Mouse (Mus musculus): ENCODE results near the gene Ythdf1.

Ythdf1 gene

GRCm38 (mm10) chr2:180920810-180921400 lies at the start of gene Ythdf1:
Ythdf1 (minus strand) TSS chr2:180920949.
- DNase-seq, result peak; percentile 99

- DNase-seq, result peak; percentile 93 to 95
Observed at GRCm38 (mm10) chr2:180967010-180967763, 46.4 kb upstream of the Ythdf1 start, which contains the start of gene Arfgap1. Arfgap1 (plus strand) TSS chr2:180967225.

GRCm38 (mm10) chr2:180966092-180966882 lies 45.5 kb upstream of the Ythdf1 start:
- peak in 1 of 2 experiments; percentile 51 for DNase-seq

- DNase-seq, result peak; percentile 85 to 89
Observed at GRCm38 (mm10) chr2:180963956-180964355, 43.2 kb upstream of the Ythdf1 start.

- DNase-seq, result no peak
Observed at GRCm38 (mm10) chr2:180962616-180963308, 42.0 kb upstream of the Ythdf1 start.

- DNase-seq, result no peak
Observed at GRCm38 (mm10) chr2:180960187-180960586, 39.4 kb upstream of the Ythdf1 start.

GRCm38 (mm10) chr2:180959605-180960004 lies 38.9 kb upstream of the Ythdf1 start:
- no peak for DNase-seq

- peak; percentile 78 to 84 for DNase-seq
Observed at GRCm38 (mm10) chr2:180954061-180955047, 33.6 kb upstream of the Ythdf1 start, which contains the start of gene Nkain4. Nkain4 (minus strand) TSS chr2:180954699.

- peak in 1 of 2 experiments; percentile 4 for DNase-seq
Observed at GRCm38 (mm10) chr2:180953638-180954037, 32.9 kb upstream of the Ythdf1 start.

- DNase-seq, result peak; percentile 39 to 51
Observed at GRCm38 (mm10) chr2:180952731-180953171, 32.0 kb upstream of the Ythdf1 start.

GRCm38 (mm10) chr2:180949947-180950346 lies 29.2 kb upstream of the Ythdf1 start:
- DNase-seq, result no peak

GRCm38 (mm10) chr2:180941869-180942268 lies 21.1 kb upstream of the Ythdf1 start:
- no peak for DNase-seq

- DNase-seq, result no peak
Observed at GRCm38 (mm10) chr2:180940187-180940586, 19.4 kb upstream of the Ythdf1 start.

GRCm38 (mm10) chr2:180932418-180932817 lies 11.7 kb upstream of the Ythdf1 start:
- no peak for DNase-seq

GRCm38 (mm10) chr2:180928723-180929122 lies 8.0 kb upstream of the Ythdf1 start, which contains the start of gene Birc7:
Birc7 (plus strand) TSS chr2:180929023.
- no peak for DNase-seq

- peak; percentile 83 to 84 for DNase-seq
Observed at GRCm38 (mm10) chr2:180925176-180925575, 4.4 kb upstream of the Ythdf1 start.

- no peak for DNase-seq
Observed at GRCm38 (mm10) chr2:180922739-180923138, 2.0 kb upstream of the Ythdf1 start.

- peak in 1 of 2 experiments; percentile 8 for DNase-seq
Observed at GRCm38 (mm10) chr2:180919913-180920809, 588 bp downstream of the Ythdf1 start.

- DNase-seq, result no peak
Observed at GRCm38 (mm10) chr2:180915886-180916433, 4.8 kb downstream of the Ythdf1 start.

GRCm38 (mm10) chr2:180910928-180911327 lies 9.8 kb downstream of the Ythdf1 start:
- DNase-seq, result no peak

Measured in kidney, postnatal 4 days (tissue).